Mouse (Mus musculus) kidney, postnatal 0 days (tissue): ENCODE data around the gene Acsm1. TPM values are rescaled to one million over a fixed set of nuclear protein-coding genes. Genes with fewer than 3 reads are reported as not detected.
A peak's percentile ranks its signal among the peaks of the same experiment; 100 is the strongest.

ENCODE experiments used
- ATAC-seq: fragments of 200-750 bp; cut with Nextera tagmentation; replicated peaks from 2 replicates; pipeline ENCODE4 v1.8.0; 2017; ENCODE audit warnings: low read depth, moderate number of reproducible peaks, moderate TSS enrichment, moderate library complexity; ENCODE audit not compliant: low FRiP score
- DNase-seq: peaks from one replicate; pipeline ENCODE4 v3.0.0-alpha.2; 2016; ENCODE audit warnings: low spot score
- H3K27ac ChIP-seq: fragments of 300-500 bp; sonication (generic); 2 replicates; pipeline ENCODE4 v1.5.1; 2014; ENCODE audit warnings: mild to moderate bottlenecking
- H3K27me3 ChIP-seq: fragments of 300-500 bp; sonication (generic); 2 replicates; pipeline ENCODE4 v1.6.1; 2014; ENCODE audit warnings: low read length, mixed read lengths; ENCODE audit not compliant: insufficient read depth
- H3K36me3 ChIP-seq: fragments of 300-500 bp; sonication (generic); 2 replicates; pipeline ENCODE4 v1.6.1; 2014; ENCODE audit warnings: low read length, mixed read lengths; ENCODE audit not compliant: insufficient read depth
- H3K4me1 ChIP-seq: fragments of 300-500 bp; sonication (generic); replicated peaks from 2 replicates; pipeline ENCODE4 v1.6.1; 2014; ENCODE audit warnings: antibody characterized with exemption, low read length, mixed read lengths; ENCODE audit not compliant: insufficient read depth
- H3K4me2 ChIP-seq: fragments of 300-500 bp; sonication (generic); 2 replicates; pipeline ENCODE4 v1.6.1; 2014; ENCODE audit warnings: mild to moderate bottlenecking, low read length, moderate library complexity, mixed read lengths
- H3K4me3 ChIP-seq: fragments of 300-500 bp; sonication (generic); replicated peaks from 2 replicates; pipeline ENCODE4 v1.5.1; 2014; ENCODE audit warnings: low read depth, low read length
- H3K9ac ChIP-seq: fragments of 300-500 bp; sonication (generic); 2 replicates; pipeline ENCODE4 v1.6.1; 2014; ENCODE audit warnings: low read depth, low read length
- H3K9me3 ChIP-seq: fragments of 300-500 bp; sonication (generic); replicated peaks from 2 replicates; pipeline ENCODE4 v1.6.1; 2016; ENCODE audit warnings: low read length, inconsistent platforms, mixed read lengths
- CTCF ChIP-seq: IDR thresholded peaks from 2 replicates; pipeline ENCODE4 v1.5.1; 2016; ENCODE audit warnings: antibody characterized with exemption, low read depth, mild to moderate bottlenecking, moderate library complexity
- WGBS: fragments of 180-500 bp; shearing (Covaris S2); extraction: QIAGEN DNeasy Blood & Tissue Kit; methylation state at CpG from one replicate; pipeline ENCODE4 v1.1.7; 2014; 5-methylcytosine and 5-hydroxymethylcytosine counted together
- polyA plus RNA-seq: library from polyadenylated mRNA; unstranded; fragments of >200 nt; fragmentation: Nextera tagmentation; extraction: Ambion mirVana; gene quantifications from 2 replicates; pipeline ENCODE4 v1.2.1, GENCODE M21; 2015

Gene Acsm1
- polyA plus RNA-seq, 1 experiment from 2014 or later, result 32.7 TPM

DNA sequence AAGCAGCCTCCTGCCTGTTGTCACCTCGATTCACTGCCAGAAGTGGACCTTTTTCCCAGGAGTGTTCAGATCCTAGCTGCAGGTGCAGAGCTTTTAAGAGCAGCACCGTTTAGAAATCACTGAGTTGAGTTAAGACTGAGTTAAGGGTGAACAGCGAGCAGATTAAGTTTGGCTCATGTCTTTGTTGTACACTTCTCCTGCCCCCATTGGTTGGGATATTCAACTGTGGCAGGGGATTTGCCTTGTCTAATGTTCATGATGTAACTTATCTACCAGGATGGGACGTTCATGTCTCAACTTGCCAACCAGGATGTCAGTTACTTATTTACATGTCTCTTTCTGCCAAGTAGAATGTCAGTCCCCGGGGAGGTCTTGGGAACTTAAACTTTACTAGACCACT, 35.5 kb downstream of the Acsm1 start:
- H3K27ac ChIP-seq, result no peak overlapping the region
- WGBS, result 64% methylated on average over 5 of the region's 5 CpGs
- H3K36me3 ChIP-seq, result no peaks in the 10 kb centered on the region

DNA sequence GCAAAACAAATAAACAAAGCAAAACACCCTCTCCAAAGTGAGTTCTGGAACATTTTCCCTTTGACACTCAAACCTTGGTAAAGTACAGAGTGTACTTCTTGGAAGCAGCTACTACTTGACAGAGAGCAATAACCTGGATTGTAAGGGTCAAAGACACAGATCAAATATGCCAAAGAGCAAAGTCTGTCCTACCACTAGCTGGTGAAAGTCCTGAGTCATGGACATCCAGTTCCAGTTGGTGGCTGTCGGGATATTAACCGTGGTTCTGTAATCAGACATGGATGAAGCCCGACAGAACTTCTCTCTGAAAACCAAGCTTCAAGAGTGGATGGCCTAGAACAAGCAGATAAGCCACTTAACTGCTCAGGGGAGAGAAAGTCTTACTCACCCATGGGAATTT, 61.1 kb downstream of the Acsm1 start:
- DNase-seq, result peak; percentile 3
- Histone ChIP-seq H3K9ac (no peak overlapping the region), H3K27me3 (no peaks in the 10 kb centered on the region), H3K9me3 (no peaks in the 10 kb centered on the region), H3K4me1 (no peaks in the 10 kb centered on the region), H3K27ac (no peak overlapping the region), H3K4me2 (no peak overlapping the region), H3K4me3 (no peak overlapping the region), H3K36me3 (no peaks in the 10 kb centered on the region)
- WGBS, result 83% methylated on average over 3 of the region's 3 CpGs
- peak; percentile 61; the same call in 1 of the 2 replicates for ATAC-seq
- no peak for TF ChIP-seq CTCF

More for the DNA sequence above, 35.5 kb downstream of the Acsm1 start:
- Histone ChIP-seq H3K4me2 (no peak overlapping the region), H3K4me3 (no peak overlapping the region), H3K4me1 (no peaks in the 10 kb centered on the region), H3K27me3 (no peaks in the 10 kb centered on the region), H3K9me3 (no peaks in the 10 kb centered on the region), H3K9ac (no peak overlapping the region)
- ATAC-seq (no peak), DNase-seq (peak; percentile 9)
- no peak for TF ChIP-seq CTCF

DNA sequence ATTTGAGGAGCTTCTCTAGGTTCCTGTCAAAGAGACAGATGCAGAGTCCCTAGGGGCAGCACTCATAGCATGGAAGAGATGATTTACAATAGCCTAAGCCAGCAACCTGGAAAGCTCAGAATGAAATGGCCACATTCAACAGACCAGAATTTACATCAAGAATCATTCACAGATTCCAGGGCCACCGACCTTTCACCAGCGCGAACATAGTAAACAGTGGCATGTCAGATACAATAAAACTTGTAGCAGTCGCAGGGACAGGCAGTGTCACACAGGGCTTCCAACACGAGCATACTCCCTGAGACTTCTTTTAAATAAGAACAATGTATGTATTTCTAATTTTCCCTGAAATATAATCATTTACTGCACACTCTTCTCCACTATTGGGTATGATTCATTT, 63.6 kb downstream of the Acsm1 start:
- Histone ChIP-seq H3K27ac (no peak overlapping the region), H3K4me1 (no peaks in the 10 kb centered on the region), H3K4me3 (no peak overlapping the region), H3K27me3 (no peaks in the 10 kb centered on the region), H3K9ac (no peak overlapping the region), H3K9me3 (no peaks in the 10 kb centered on the region), H3K36me3 (no peaks in the 10 kb centered on the region), H3K4me2 (no peak overlapping the region)
- DNase-seq, result no peak
- 60% methylated on average over 5 of the region's 5 CpGs for WGBS
- no peak for TF ChIP-seq CTCF
- no peak for ATAC-seq

DNA sequence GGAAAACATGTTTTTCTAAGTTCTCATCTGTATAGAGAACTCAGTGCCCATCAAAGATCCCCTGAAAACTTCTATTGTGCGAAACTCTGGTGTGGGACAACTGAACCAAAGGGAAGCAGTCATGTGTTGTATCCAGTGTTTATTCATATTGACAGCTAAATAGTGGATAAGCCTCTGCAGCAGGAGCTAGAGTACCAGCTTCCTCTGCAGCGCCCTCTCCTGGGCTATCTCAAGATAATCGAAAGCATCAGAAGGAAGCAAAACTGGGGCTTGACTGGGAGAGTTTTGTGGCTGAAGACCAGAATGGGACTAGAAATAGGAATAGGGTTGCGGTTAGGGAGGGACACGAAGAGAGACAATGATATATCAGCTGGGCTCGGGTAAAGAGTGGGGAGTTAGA, 64.1 kb downstream of the Acsm1 start:
- Histone ChIP-seq H3K9me3 (no peaks in the 10 kb centered on the region), H3K27ac (no peak overlapping the region), H3K4me2 (no peak overlapping the region), H3K4me1 (no peaks in the 10 kb centered on the region), H3K4me3 (no peak overlapping the region), H3K27me3 (no peaks in the 10 kb centered on the region), H3K9ac (no peak overlapping the region), H3K36me3 (no peaks in the 10 kb centered on the region)
- 45% methylated on average over 6 of the region's 6 CpGs for WGBS
- TF ChIP-seq CTCF, result peak; percentile 61
- ATAC-seq, result no peak
- DNase-seq, result peak; percentile 25

DNA sequence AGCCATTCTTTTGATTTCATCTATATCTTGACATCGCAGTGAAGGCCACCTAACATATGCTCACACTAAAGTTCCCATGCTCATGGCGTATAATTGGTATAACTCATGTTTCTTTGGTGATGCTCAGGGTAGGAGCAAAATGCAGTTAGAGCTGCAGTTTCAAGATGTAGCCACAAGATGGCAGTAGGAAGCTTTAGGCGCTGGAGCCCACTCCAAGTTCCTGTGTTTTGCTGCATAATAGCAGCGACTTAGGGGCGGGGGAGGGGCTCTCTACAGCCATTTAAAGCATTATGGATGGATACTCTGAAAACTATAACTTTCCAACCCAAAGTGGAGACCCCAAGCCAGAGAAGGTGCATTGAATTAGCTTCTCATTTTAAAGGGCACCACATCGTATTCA, 66.6 kb downstream of the Acsm1 start:
- Histone ChIP-seq H3K9ac (no peak overlapping the region), H3K27me3 (no peaks in the 10 kb centered on the region), H3K4me3 (no peak overlapping the region), H3K36me3 (no peaks in the 10 kb centered on the region), H3K4me2 (no peak overlapping the region), H3K4me1 (no peaks in the 10 kb centered on the region), H3K27ac (no peak overlapping the region), H3K9me3 (no peaks in the 10 kb centered on the region)
- WGBS, result 17% methylated on average over 6 of the region's 6 CpGs
- ATAC-seq, result 0 out of 2 replicates have a peak, but pooled peaks have one; percentile 46
- DNase-seq, result peak; percentile 80
- peak; percentile 86 for TF ChIP-seq CTCF

DNA sequence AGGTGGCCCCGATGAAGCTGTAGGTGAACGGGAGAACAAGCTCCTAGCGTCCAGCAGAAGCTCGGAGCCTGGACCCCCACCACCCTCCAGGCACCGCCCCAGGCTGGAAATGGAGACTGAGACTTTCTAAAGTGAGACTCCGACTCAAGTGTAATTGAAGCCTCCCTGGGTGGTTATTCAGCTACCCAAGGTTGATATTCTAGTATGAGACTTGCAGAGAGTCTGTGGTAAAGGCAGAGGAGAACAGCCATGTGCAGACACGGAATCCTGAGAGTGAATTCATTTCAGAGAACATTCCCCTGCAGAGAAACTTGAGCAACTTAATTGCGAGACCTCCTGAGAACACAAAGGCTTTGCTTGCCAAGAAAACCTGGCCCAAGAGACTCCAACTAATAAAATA, 73.3 kb downstream of the Acsm1 start:
- ATAC-seq (no peak), DNase-seq (no peak)
- WGBS, result 65% methylated on average over 8 of the region's 8 CpGs
- Histone ChIP-seq H3K36me3 (no peaks in the 10 kb centered on the region), H3K9ac (no peak overlapping the region), H3K9me3 (no peaks in the 10 kb centered on the region), H3K4me1 (no peaks in the 10 kb centered on the region), H3K27me3 (no peaks in the 10 kb centered on the region), H3K27ac (no peak overlapping the region), H3K4me2 (no peak overlapping the region), H3K4me3 (no peak overlapping the region)
- no peak for TF ChIP-seq CTCF

DNA sequence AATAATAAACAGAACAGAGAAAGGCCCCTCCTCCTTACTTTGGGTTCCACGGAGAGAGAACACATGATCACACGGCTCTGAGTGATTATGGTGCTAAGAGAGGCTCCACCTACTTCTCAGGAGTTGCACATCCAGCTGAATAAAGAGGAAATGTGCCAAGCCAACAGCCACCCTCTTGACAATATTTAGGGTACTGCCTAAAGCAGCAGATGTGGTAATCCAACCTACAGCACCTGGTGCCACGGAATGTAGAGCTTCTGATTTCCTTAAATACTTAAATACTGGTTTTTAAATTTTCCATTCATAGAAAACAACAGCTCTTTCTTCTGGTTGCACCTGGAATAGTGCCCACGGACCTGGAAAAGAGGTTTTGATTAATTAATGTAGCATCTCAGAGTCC, 75.9 kb downstream of the Acsm1 start:
- Histone ChIP-seq H3K27me3 (no peaks in the 10 kb centered on the region), H3K9me3 (no peaks in the 10 kb centered on the region), H3K9ac (no peak overlapping the region), H3K4me3 (no peak overlapping the region), H3K36me3 (no peaks in the 10 kb centered on the region), H3K27ac (no peak overlapping the region), H3K4me1 (no peaks in the 10 kb centered on the region), H3K4me2 (no peak overlapping the region)
- 60% methylated on average over 4 of the region's 4 CpGs for WGBS
- DNase-seq, result no peak
- TF ChIP-seq CTCF, result no peak
- no peak for ATAC-seq
